Mouse (Mus musculus) liver, embryonic 14.5 days (tissue): ENCODE data around the gene Tns1.

ENCODE experiments used
- CTCF ChIP-seq: IDR thresholded peaks from 2 replicates; pipeline ENCODE4 v1.5.1; 2016; ENCODE audit warnings: antibody characterized with exemption, low read depth, control low read depth
- EP300 ChIP-seq: IDR thresholded peaks from 2 replicates; pipeline ENCODE4 v1.6.1; 2016; ENCODE audit warnings: antibody characterized with exemption, low read depth

- TF ChIP-seq CTCF (no peak), EP300 (no peak)
These were observed 17.5 kb upstream of the Tns1 start for GRCm38 (mm10) chr1:74141781-74142180.
